Mouse (Mus musculus): Measurements from ENCODE around the gene Cyp39a1. TPM values are rescaled to one million over a fixed set of nuclear protein-coding genes. Genes with fewer than 3 reads are reported as not detected.

The Cyp39a1 gene
- polyA plus RNA-seq, 1 experiment from 2014 or later: 27.0 TPM

DNA sequence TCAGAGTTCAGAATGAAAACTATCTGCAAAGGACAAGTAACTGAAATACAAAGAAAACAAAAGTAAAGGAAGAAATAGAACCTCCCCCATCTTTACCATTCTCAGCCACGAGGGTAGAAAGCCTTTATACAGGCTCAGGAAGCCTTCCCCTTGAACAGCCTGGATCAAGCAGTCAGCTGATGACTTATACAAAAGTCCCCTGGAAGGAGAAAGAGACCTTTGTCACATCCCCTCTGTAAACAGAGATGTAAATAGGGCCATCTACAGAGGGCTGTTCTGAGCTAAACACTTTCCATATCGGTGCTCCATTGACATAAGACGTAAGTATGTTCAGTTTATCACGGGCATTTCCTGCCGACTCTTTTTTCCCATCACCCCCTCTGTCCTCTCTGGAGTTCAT is 20.3 kb upstream of the Cyp39a1 start:
- Histone ChIP-seq H3K27me3 (no peaks in the 10 kb centered on the region), H3K9ac (no peak overlapping the region), H3K4me1 (no peaks in the 10 kb centered on the region), H3K9me3 (no peaks in the 10 kb centered on the region), H3K27ac (no peak overlapping the region), H3K4me3 (no peak overlapping the region), H3K4me2 (no peak overlapping the region), H3K36me3 (peaks cover 56% of the 10 kb centered on the region)
- ATAC-seq (ENCODE audit: insufficient number of reproducible peaks, low FRiP score, low TSS enrichment, low read depth): no peak
- 67% methylated on average over 5 of the region's 5 CpGs for WGBS

DNA sequence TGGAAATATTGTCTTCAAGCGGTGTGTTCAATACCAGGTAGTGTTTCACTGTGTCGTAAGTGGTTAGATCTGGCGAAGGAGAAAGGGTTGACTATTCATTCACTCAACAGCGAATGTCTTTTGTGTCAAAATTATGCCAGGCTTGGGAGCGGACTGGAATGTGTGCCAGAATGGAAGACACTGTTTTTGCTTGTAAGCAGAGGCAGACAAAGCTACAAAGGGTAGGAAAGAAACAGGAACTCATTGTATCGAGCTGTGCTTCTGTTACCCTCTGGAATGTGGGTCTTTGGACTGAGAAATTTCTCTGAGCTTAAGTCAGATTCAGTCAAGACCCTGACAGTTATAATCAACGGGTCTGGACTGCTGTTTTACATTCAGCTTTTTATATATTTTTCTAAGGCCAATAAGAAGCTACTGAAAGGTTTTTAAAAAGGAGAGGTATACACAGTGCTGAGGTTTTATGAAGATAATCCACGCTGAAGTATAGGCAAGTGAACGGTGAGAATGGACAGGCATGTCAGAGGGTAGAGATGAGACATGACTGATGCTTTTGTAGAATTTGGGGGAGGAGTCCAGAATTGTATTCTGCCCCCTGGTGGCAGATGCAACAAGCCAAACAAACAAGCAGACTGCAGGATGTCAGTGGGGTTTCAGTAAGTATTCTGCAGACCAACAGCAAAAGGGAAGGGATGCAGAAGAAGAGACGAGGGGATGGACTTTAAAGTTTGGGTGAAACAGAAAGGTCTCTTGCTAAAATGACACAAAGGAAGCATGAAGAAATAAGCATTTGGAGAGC is 17.4 kb upstream of the Cyp39a1 start:
- 90% methylated on average over 10 of the region's 10 CpGs for WGBS
- H3K36me3 ChIP-seq: peaks cover 43% of the 10 kb centered on the region
- no peaks in the 10 kb centered on the region for H3K9me3 ChIP-seq
- H3K27ac ChIP-seq: no peak overlapping the region
- H3K4me2 ChIP-seq: no peak overlapping the region
- H3K9ac ChIP-seq: no peak overlapping the region
- H3K4me1 ChIP-seq: no peaks in the 10 kb centered on the region
- H3K27me3 ChIP-seq: no peaks in the 10 kb centered on the region
- no peak for ATAC-seq (ENCODE audit: insufficient number of reproducible peaks, low FRiP score, low TSS enrichment, low read depth)
- no peak overlapping the region for H3K4me3 ChIP-seq

DNA sequence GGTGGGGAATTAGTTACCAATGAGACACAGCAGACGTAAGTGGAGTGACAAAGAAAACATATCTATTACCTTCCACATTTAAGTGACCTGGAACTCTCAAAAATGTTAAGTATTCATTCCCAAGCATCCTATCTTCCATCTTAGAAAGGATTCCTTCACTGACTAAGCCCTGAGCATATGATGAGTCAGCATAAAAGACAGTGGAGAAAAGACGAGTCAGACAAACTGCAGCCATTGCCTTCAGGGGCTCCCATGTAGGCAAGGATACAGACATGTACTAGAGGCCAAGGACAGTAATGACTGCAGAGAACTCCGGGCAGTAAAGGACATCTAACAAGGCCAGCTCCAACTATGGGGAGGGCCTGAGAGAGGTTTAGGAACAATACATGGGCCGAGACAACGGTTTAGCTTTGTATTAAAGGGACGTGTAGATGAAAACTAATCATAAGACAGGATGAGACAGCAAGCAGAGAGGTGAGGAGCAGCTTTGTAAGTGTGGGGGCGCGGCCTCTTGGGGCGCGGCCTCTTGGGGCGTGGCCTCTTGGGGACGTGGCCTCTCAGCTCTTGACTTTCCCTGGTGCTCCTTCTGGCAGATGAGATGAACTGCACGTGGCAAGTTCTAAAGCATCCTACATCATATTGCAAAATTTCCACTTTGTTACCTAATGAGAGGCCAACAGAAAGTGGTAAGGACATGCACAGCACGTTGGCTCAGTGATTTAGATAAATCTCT is 15.7 kb upstream of the Cyp39a1 start:
- Histone ChIP-seq H3K27me3 (no peaks in the 10 kb centered on the region), H3K4me3 (no peak overlapping the region), H3K36me3 (peaks cover 32% of the 10 kb centered on the region), H3K9ac (no peak overlapping the region), H3K4me1 (no peaks in the 10 kb centered on the region), H3K4me2 (no peak overlapping the region), H3K9me3 (no peaks in the 10 kb centered on the region), H3K27ac (no peak overlapping the region)
- ATAC-seq (ENCODE audit: insufficient number of reproducible peaks, low FRiP score, low TSS enrichment, low read depth): no peak
- 69% methylated on average over 14 of the region's 14 CpGs for WGBS

- ATAC-seq (ENCODE audit: insufficient number of reproducible peaks, low FRiP score, low TSS enrichment, low read depth): peak; percentile 97
- Histone ChIP-seq H3K27me3 (no peaks in the 10 kb centered on the region), H3K4me2 (peak within 1 kb of the TSS; percentile 79), H3K4me1 (peaks cover 17% of the 10 kb centered on the region), H3K9me3 (no peaks in the 10 kb centered on the region), H3K9ac (peak within 1 kb of the TSS; percentile 68), H3K4me3 (peak within 1 kb of the TSS; percentile 83), H3K36me3 (peaks cover 8% of the 10 kb centered on the region; the same call in 1 of the 2 replicates), H3K27ac (peak within 1 kb of the TSS; percentile 75)
- under 1% methylated on average over 37 of the region's 41 CpGs for WGBS
Observed at GRCm38 (mm10) chr17:43666576-43667289, 492 bp upstream of the Cyp39a1 start, which contains the start of gene Slc25a27. Slc25a27 (minus strand) TSS chr17:43667214.

- Histone ChIP-seq H3K9me3 (no peaks in the 10 kb centered on the region), H3K4me2 (no peak overlapping the region), H3K9ac (no peak overlapping the region), H3K27me3 (no peaks in the 10 kb centered on the region), H3K27ac (no peak overlapping the region), H3K4me1 (peaks cover 17% of the 10 kb centered on the region), H3K36me3 (no peaks in the 10 kb centered on the region), H3K4me3 (no peak overlapping the region)
- no peak for ATAC-seq (ENCODE audit: insufficient number of reproducible peaks, low FRiP score, low TSS enrichment, low read depth)
- WGBS: 58% methylated on average over 6 of the region's 6 CpGs
Observed at GRCm38 (mm10) chr17:43669145-43669695, 2.0 kb downstream of the Cyp39a1 start.

DNA sequence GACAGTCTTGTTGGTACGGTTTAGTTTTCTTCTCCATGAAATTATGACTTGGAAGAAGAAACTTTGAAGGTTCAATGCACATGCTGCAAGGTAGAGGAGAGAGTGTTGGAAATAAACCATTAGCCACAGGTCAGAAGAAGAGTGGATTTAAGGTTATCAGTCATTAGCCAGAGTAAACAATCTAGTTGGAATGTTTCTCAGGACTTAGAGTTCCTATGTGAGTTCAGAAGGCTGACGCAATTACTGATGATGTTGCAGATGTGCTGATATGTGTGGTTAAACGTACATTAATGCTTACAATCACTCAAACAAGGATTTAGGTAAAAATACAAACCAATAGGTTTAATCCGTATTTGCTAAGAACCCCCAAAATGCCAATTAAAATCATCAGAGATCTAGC is 4.7 kb downstream of the Cyp39a1 start:
- WGBS: 78% methylated on average over 4 of the region's 4 CpGs
- Histone ChIP-seq H3K4me1 (peaks cover 8% of the 10 kb centered on the region), H3K27ac (no peak overlapping the region), H3K36me3 (no peaks in the 10 kb centered on the region), H3K27me3 (no peaks in the 10 kb centered on the region), H3K4me3 (no peak overlapping the region), H3K9ac (no peak overlapping the region), H3K4me2 (no peak overlapping the region), H3K9me3 (no peaks in the 10 kb centered on the region)
- ATAC-seq (ENCODE audit: insufficient number of reproducible peaks, low FRiP score, low TSS enrichment, low read depth): no peak

- no peak overlapping the region for H3K27ac ChIP-seq
Observed at GRCm38 (mm10) chr17:43675228-43675627, 8.0 kb downstream of the Cyp39a1 start.

GRCm38 (mm10) chr17:43676241-43676640 is 9.0 kb downstream of the Cyp39a1 start:
- no peak overlapping the region for H3K4me2 ChIP-seq
- H3K27ac ChIP-seq: no peak overlapping the region
- ATAC-seq (ENCODE audit: insufficient number of reproducible peaks, low FRiP score, low TSS enrichment, low read depth): no peak
- H3K9ac ChIP-seq: no peak overlapping the region
- 75% methylated on average over 1 of the region's 1 CpGs for WGBS
- no peaks in the 10 kb centered on the region for H3K4me1 ChIP-seq
- no peaks in the 10 kb centered on the region for H3K27me3 ChIP-seq
- peaks cover 4% of the 10 kb centered on the region; the same call in 1 of the 2 replicates for H3K36me3 ChIP-seq
- no peak overlapping the region for H3K4me3 ChIP-seq
- H3K9me3 ChIP-seq: no peaks in the 10 kb centered on the region

More at GRCm38 (mm10) chr17:43675228-43675627, 8.0 kb downstream of the Cyp39a1 start:
- WGBS: 60% methylated on average over 1 of the region's 1 CpGs
- H3K4me2 ChIP-seq: no peak overlapping the region
- no peaks in the 10 kb centered on the region for H3K9me3 ChIP-seq
- no peak overlapping the region for H3K4me3 ChIP-seq
- ATAC-seq (ENCODE audit: insufficient number of reproducible peaks, low FRiP score, low TSS enrichment, low read depth): no peak
- no peaks in the 10 kb centered on the region for H3K36me3 ChIP-seq
- H3K9ac ChIP-seq: no peak overlapping the region
- H3K27me3 ChIP-seq: no peaks in the 10 kb centered on the region
- no peaks in the 10 kb centered on the region for H3K4me1 ChIP-seq

DNA sequence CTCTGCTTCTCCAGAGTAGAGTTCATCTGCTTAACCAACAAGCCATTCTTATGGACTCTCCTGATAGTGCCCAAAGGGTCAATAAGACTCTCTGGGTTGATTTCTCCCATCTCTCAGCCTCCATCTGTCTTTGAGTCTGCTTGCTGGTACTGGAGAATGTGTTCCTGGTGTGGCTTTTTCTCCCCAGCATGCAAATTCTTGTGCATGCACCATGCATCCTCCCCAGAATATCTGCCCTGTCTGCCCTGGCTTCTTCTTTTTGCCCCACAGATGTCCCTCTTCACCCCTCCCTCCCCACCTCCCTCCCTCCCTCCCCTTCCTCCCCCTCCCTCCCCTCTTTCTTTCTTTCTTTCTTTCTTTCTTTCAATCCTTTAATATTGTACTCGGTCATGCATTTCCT is 10.1 kb downstream of the Cyp39a1 start:
- 41% methylated on average over 1 of the region's 1 CpGs for whole genome bisulfite sequencing
- no peak overlapping the region for H3K9ac ChIP-seq
- peaks cover 4% of the 10 kb centered on the region; the same call in 1 of the 2 replicates for H3K36me3 ChIP-seq
- H3K9me3 ChIP-seq: no peaks in the 10 kb centered on the region
- ATAC-seq (ENCODE audit: insufficient number of reproducible peaks, low FRiP score, low TSS enrichment, low read depth): no peak
- no peak overlapping the region for H3K27ac ChIP-seq
- H3K4me2 ChIP-seq: no peak overlapping the region
- no peaks in the 10 kb centered on the region for H3K27me3 ChIP-seq
- no peaks in the 10 kb centered on the region for H3K4me1 ChIP-seq
- H3K4me3 ChIP-seq: no peak overlapping the region

DNA sequence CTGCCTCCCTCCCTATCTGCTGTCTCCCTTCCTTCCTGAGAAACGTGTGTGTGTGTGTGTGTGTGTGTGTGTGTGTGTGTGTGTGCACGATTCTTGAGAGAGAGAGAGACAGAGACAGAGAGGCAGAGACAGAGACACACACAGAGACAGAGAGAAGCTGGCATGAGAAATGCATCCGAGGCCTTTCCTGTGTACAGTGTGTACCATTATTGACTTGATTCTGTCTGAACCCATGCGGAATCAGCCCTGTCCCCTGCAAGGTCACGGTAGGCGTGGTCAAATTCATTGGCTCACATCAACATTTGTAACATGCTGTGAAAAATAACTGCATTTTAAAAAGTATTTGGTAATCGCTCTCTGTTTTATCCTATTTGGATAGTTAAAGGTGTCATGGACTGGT is 16.9 kb downstream of the Cyp39a1 start:
- no peak overlapping the region for H3K27ac ChIP-seq
- no peak overlapping the region for H3K4me2 ChIP-seq
- no peak overlapping the region for H3K9ac ChIP-seq
- H3K4me1 ChIP-seq: no peaks in the 10 kb centered on the region
- no peak for ATAC-seq (ENCODE audit: insufficient number of reproducible peaks, low FRiP score, low TSS enrichment, low read depth)
- no peaks in the 10 kb centered on the region for H3K27me3 ChIP-seq
- no peak overlapping the region for H3K4me3 ChIP-seq
- 86% methylated on average over 6 of the region's 7 CpGs for WGBS
- peaks cover 27% of the 10 kb centered on the region for H3K36me3 ChIP-seq
- no peaks in the 10 kb centered on the region for H3K9me3 ChIP-seq

- Histone ChIP-seq H3K4me2 (no peak overlapping the region), H3K27me3 (no peaks in the 10 kb centered on the region), H3K4me3 (no peak overlapping the region), H3K9me3 (no peaks in the 10 kb centered on the region), H3K9ac (no peak overlapping the region), H3K36me3 (peaks cover 27% of the 10 kb centered on the region), H3K27ac (no peak overlapping the region), H3K4me1 (no peaks in the 10 kb centered on the region)
- WGBS: 86% methylated on average over 5 of the region's 5 CpGs
- ATAC-seq (ENCODE audit: insufficient number of reproducible peaks, low FRiP score, low TSS enrichment, low read depth): no peak
Observed at GRCm38 (mm10) chr17:43684638-43685037, 17.4 kb downstream of the Cyp39a1 start.
